Mouse (Mus musculus) midbrain, embryonic 14.5 days (tissue): ENCODE results near the gene Kctd2. TPM values are rescaled to one million over a fixed set of nuclear protein-coding genes. Genes with fewer than 3 reads are reported as not detected.
"Not testable (repeated sequence)": the region's sequence is repeated elsewhere in the genome, so short reads cannot be mapped to it uniquely, and the experiment has no call there.

Experiments used
- ATAC-seq: fragments of 200-750 bp; cut with Nextera tagmentation; 2 replicates; pipeline ENCODE4 v1.8.0; 2017; ENCODE audit warnings: moderate number of reproducible peaks, moderate library complexity; ENCODE audit not compliant: low FRiP score, low TSS enrichment
- DNase-seq: peaks from one replicate; pipeline ENCODE4 v3.0.0-alpha.2; 2015
- H3K27ac ChIP-seq: fragments of 300-500 bp; sonication (generic); replicated peaks from 2 replicates; pipeline ENCODE4 v1.5.1; 2014; ENCODE audit warnings: mild to moderate bottlenecking, low read depth, low read length, moderate library complexity
- H3K27me3 ChIP-seq: fragments of 300-500 bp; sonication (generic); 2 replicates; pipeline ENCODE4 v1.6.1; 2014; ENCODE audit warnings: low read length, control low read depth, mixed read lengths; ENCODE audit not compliant: control insufficient read depth, insufficient read depth
- H3K36me3 ChIP-seq: fragments of 300-500 bp; sonication (generic); 2 replicates; pipeline ENCODE4 v1.6.1; 2014; ENCODE audit warnings: low read length, control low read depth; ENCODE audit not compliant: control insufficient read depth, insufficient read depth
- H3K4me1 ChIP-seq: fragments of 300-500 bp; sonication (generic); 2 replicates; pipeline ENCODE4 v1.6.1; 2014; ENCODE audit warnings: mild to moderate bottlenecking, antibody characterized with exemption, low read length, control low read depth; ENCODE audit not compliant: control insufficient read depth, insufficient read depth
- H3K4me2 ChIP-seq: fragments of 300-500 bp; sonication (generic); 2 replicates; pipeline ENCODE4 v1.6.1; 2014; ENCODE audit warnings: mild to moderate bottlenecking, low read length, moderate library complexity
- H3K4me3 ChIP-seq: fragments of 300-500 bp; sonication (generic); replicated peaks from 2 replicates; pipeline ENCODE4 v1.5.1; 2014; ENCODE audit warnings: low read depth, low read length
- H3K9ac ChIP-seq: fragments of 300-500 bp; sonication (generic); replicated peaks from 2 replicates; pipeline ENCODE4 v1.6.1; 2014; ENCODE audit warnings: mild to moderate bottlenecking, low read length, moderate library complexity
- H3K9me3 ChIP-seq: fragments of 300-500 bp; sonication (generic); 2 replicates; pipeline ENCODE4 v1.6.1; 2016; ENCODE audit warnings: low read length, control low read depth, mixed read lengths; ENCODE audit not compliant: control insufficient read depth
- WGBS: fragments of 180-500 bp; shearing (Covaris S2); extraction: QIAGEN DNeasy Blood & Tissue Kit; methylation state at CpG from one replicate; pipeline ENCODE4 v1.1.7; 2014; 5-methylcytosine and 5-hydroxymethylcytosine counted together
- polyA plus RNA-seq: library from polyadenylated mRNA; unstranded; fragments of >200 nt; fragmentation: Nextera tagmentation; extraction: Ambion mirVana; gene quantifications from 2 replicates; pipeline ENCODE4 v1.2.1, GENCODE M21; 2014

Kctd2 gene
- polyA plus RNA-seq, 1 experiment from 2014 or later: 37.3 TPM

DNA sequence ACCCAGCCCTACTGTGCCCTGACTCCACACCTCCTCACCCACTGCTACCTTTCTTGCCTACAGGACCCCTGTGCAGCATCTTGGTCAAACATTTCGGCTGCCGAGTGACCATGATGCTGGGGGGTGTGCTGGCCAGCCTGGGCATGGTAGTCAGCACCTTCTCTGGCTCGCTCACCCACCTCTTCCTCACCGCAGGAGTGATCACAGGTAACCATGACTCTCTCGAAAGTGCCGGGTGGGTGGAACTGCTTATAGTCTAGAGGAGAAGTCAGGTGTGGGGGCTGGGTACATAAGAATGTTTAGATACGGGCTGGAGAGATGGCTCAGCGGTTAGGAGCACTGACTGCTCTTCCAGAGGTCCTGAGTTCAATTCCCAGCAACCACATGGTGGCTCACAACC lies 44.9 kb downstream of the Kctd2 start:
- Histone ChIP-seq H3K36me3 (no peaks in the 10 kb centered on the region), H3K9ac (no peak overlapping the region), H3K27me3 (no peaks in the 10 kb centered on the region), H3K9me3 (no peaks in the 10 kb centered on the region), H3K4me2 (no peak overlapping the region), H3K4me3 (no peak overlapping the region), H3K27ac (no peak overlapping the region), H3K4me1 (no peaks in the 10 kb centered on the region)
- DNase-seq: no peak
- no peak for ATAC-seq
- 85% methylated on average over 8 of the region's 8 CpGs for WGBS

DNA sequence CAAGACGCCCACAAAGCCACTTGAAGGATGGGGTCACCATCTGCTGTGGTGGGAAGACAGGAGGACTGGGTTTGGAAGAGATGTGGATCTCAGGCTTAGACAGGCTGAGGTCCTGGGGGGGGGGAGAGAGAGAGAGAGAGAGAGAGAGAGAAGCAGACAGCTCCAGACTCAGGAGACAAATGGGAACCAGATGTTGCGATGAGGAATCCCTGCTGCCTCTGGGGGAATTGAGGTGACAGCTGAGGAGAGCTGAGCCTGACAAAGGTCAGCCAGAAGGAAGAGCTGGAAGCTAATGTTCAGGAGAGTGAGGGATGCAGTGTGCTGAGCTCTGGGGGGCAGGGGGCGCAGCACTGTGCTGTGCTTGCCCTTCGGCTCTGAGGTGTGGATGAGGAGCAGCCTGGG lies 47.3 kb downstream of the Kctd2 start:
- no peak for ATAC-seq
- Histone ChIP-seq H3K27ac (no peak overlapping the region), H3K4me2 (no peak overlapping the region), H3K36me3 (no peaks in the 10 kb centered on the region), H3K9me3 (no peaks in the 10 kb centered on the region), H3K27me3 (no peaks in the 10 kb centered on the region), H3K4me1 (no peaks in the 10 kb centered on the region), H3K4me3 (no peak overlapping the region), H3K9ac (no peak overlapping the region)
- WGBS: 49% methylated on average over 4 of the region's 4 CpGs
- DNase-seq: no peak

DNA sequence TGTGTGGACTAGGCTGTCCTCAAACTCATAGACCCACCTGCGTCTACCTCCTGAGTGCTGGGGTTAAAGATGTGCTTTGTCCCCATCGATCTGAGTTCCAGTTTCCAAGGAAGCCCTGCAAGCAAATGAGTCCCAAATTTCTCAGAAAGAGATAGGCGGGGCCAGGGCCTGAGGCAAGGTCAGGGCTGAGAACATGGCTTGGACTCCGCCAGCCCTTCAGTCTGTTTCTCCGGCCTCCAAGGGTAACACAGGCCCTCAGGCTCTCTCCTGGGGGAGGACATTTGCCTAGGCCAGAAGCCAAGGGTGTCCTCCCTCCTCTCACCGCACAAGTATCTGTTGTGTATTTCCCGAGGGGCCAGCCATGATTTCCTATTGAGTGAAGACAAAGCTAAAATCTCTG lies 52.3 kb downstream of the Kctd2 start:
- DNase-seq: no peak
- H3K4me2 ChIP-seq: no peak overlapping the region
- H3K9me3 ChIP-seq: no peaks in the 10 kb centered on the region
- WGBS: 82% methylated on average over 7 of the region's 7 CpGs
- H3K27me3 ChIP-seq: no peaks in the 10 kb centered on the region
- H3K9ac ChIP-seq: no peak overlapping the region
- no peak for ATAC-seq
- no peak overlapping the region for H3K27ac ChIP-seq
- no peak overlapping the region for H3K4me3 ChIP-seq
- no peaks in the 10 kb centered on the region for H3K36me3 ChIP-seq
- peaks cover 31% of the 10 kb centered on the region for H3K4me1 ChIP-seq

DNA sequence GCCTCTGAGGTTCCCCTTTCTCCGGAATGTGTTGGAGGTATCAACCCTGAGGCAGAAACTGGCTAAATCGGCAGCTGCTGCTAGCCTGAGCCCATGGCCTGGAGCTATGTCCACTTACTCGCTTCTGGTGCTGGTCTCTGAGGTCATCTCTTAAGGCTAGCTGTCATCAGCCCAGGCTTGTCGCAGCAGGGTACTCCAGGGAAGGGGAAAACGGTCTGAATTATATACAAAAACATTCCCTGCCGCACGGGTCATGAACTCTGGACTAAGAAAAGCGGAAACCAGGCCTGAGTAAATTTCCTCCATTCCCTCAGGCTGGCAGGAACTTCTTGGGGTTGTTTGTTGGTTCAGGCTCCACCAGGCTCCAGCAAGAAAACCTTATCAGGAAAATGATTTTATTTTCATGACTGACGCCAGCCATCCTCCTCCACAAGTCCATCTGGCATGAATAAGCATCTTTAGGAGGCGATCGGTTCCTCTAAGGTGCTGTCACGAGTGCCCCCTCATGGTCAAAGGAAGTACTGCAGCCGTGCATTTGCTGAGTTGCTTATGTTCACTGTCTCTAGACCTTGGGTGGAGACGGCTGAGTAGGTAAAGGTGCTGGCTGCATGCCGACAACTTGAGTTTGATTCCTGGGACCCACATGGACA lies 53.8 kb downstream of the Kctd2 start:
- no peaks in the 10 kb centered on the region for H3K36me3 ChIP-seq
- H3K4me1 ChIP-seq: peaks cover 33% of the 10 kb centered on the region
- H3K4me3 ChIP-seq: no peak overlapping the region
- no peaks in the 10 kb centered on the region for H3K9me3 ChIP-seq
- ATAC-seq (peak; percentile 9; the same call in 1 of the 2 replicates), DNase-seq (peak; percentile 96)
- no peak overlapping the region for H3K9ac ChIP-seq
- H3K27me3 ChIP-seq: no peaks in the 10 kb centered on the region
- 22% methylated on average over 15 of the region's 15 CpGs for WGBS
- H3K27ac ChIP-seq: peak overlapping the region; percentile 88; the same call in 1 of the 2 replicates
- 0 out of 2 replicates have a peak overlapping the region, but pooled peaks have one; percentile 17 for H3K4me2 ChIP-seq

DNA sequence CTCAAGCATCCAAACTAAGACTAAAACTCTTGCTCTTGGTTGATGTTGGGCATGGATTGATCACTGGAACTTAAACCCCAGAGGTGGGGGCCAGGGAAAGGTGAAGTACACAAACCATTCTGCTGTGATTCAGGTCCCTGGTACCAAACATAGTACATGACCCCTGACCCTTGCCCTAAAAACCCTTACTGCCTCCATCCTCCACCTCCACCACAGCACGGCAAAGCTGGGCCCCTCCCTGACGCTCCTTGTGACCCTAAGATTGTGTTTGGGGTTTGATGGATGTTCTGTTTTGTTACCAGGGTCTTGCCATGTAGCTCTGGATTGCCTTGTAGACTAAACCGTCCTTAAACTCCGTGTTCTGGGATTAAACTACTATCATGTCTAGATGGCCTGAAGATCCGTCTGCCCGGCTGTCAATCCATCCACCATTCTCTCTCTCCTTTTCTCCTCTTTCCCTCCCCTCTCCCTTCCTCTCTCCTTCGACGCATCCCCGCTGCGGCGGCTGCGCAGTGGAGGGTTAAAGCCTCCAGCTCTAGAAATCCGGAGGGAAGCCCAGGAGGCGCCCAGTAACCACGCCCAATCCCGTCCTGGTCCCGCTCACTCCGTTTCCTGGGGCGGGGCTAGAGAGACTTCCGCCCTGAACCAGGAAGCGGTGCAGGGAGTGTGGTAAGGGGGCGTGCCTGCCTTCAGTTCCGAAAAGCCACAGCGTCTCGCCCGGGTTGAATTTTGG lies 55.3 kb downstream of the Kctd2 start, which contains the start of gene Armc7:
TSS of gene Armc7 (plus strand) at position 643 of the 733 bp plus-strand sequence.
- Histone ChIP-seq H3K4me1 (peaks cover 33% of the 10 kb centered on the region), H3K9me3 (no peaks in the 10 kb centered on the region), H3K36me3 (peaks cover 5% of the 10 kb centered on the region; the same call in 1 of the 2 replicates), H3K9ac (peak within 1 kb of the TSS; percentile 72), H3K4me3 (peak within 1 kb of the TSS; percentile 87), H3K4me2 (peak within 1 kb of the TSS; percentile 94), H3K27me3 (no peaks in the 10 kb centered on the region), H3K27ac (peak within 1 kb of the TSS; percentile 88)
- DNase-seq: peak; percentile 97
- ATAC-seq: peak; percentile 95
- WGBS: 0% methylated on average over 26 of the region's 26 CpGs

DNA sequence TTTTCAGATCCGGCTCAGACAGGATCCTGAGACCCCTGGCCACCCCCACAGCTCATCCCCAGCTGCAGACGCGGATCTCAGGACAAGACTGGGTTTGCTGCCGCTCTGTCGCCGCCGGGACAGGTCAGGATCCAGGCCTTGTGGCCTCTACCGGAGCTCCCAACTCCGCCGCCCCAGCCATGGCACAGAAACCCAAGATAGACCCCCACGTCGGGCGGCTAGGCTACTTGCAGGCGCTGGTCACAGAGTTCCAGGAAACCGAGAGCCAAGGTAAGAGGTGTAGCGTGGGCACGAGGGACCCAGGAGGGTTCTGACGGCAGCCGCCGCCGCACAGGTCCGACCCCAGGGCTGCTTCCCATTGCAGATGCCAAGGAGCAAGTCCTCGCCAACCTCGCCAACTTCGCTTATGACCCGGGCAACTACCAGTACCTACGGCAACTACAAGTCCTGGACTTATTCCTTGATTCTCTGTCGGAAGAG lies 55.9 kb downstream of the Kctd2 start:
- peak overlapping the region; percentile 72 for H3K9ac ChIP-seq
- H3K36me3 ChIP-seq: peaks cover 5% of the 10 kb centered on the region; the same call in 1 of the 2 replicates
- H3K4me3 ChIP-seq: peak overlapping the region; percentile 87
- H3K4me1 ChIP-seq: peaks cover 33% of the 10 kb centered on the region
- H3K4me2 ChIP-seq: peak overlapping the region; percentile 94
- DNase-seq: no peak
- ATAC-seq: peak; percentile 19; the same call in 1 of the 2 replicates
- no peaks in the 10 kb centered on the region for H3K9me3 ChIP-seq
- 0 out of 2 replicates have a peak overlapping the region, but pooled peaks have one; percentile 88 for H3K27ac ChIP-seq
- H3K27me3 ChIP-seq: no peaks in the 10 kb centered on the region
- 3% methylated on average over 28 of the region's 28 CpGs for WGBS

DNA sequence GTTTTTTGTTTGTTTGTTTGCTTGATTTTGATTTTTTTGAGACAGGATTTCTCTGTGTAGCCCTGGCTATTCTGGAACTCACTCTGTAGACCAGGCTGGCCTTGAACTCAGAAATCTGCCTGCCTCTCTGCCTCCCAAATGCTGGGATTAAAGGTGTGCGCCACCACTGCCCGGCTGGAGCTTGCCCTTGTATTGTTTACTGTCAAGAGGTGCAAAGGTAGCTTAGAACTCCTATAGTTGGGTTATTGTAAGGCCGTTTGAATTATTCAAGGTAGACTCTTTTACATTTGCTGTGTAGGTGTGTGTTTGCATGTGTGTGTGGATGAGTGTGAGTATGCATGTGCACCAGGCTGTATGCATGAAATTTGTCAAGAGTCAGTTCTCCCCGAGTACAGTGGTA lies 56.7 kb downstream of the Kctd2 start:
- H3K4me1 ChIP-seq: peaks cover 33% of the 10 kb centered on the region
- ATAC-seq, H3K27ac ChIP-seq, H3K4me3 ChIP-seq, H3K36me3 ChIP-seq, DNase-seq, H3K27me3 ChIP-seq, H3K9me3 ChIP-seq, H3K9ac ChIP-seq: not testable (repeated sequence)
- H3K4me2 ChIP-seq: peak overlapping the region; percentile 94
- 82% methylated on average over 4 of the region's 4 CpGs for WGBS

DNA sequence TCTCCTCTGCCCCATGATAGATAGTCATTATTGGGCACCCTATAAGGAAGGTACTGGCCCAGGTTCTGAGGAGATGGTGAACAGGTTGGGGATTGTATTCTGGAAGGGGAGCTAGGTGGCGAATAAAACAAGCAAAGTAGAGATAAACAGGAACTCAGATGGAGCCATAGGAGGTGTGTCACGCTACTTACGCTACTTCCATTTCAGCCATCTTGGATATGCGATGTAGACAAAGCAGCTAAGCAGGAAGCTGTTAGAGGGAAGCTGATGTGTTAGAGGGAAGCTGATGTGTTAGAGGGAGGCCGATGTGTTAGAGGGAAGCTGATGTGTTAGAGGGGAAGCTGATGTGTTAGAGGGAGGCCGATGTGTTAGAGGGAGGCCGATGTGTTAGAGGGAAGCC lies 57.5 kb downstream of the Kctd2 start:
- H3K9ac ChIP-seq: peak overlapping the region; percentile 14; the same call in 1 of the 2 replicates
- H3K36me3 ChIP-seq, H3K27me3 ChIP-seq, DNase-seq, H3K4me2 ChIP-seq, ATAC-seq, H3K27ac ChIP-seq, H3K4me3 ChIP-seq, H3K9me3 ChIP-seq: not testable (repeated sequence)
- peaks cover 33% of the 10 kb centered on the region for H3K4me1 ChIP-seq
- 90% methylated on average over 7 of the region's 7 CpGs for WGBS
